Mouse (Mus musculus): ENCODE results near the gene Skint2.

Gene Skint2

GRCm38 (mm10) chr4:112556894-112557293 lies at the start of gene Skint2:
TSS of gene Skint2 (plus strand) at chr4:112557194.
- DNase-seq = no peak
